Mouse (Mus musculus) hindbrain, embryonic 12.5 days (tissue): ENCODE data around the gene Nlrp9c. TPM values are rescaled to one million over a fixed set of nuclear protein-coding genes. Genes with fewer than 3 reads are reported as not detected.
"Not testable (repeated sequence)": the region's sequence is repeated elsewhere in the genome, so short reads cannot be mapped to it uniquely, and the experiment has no call there.

ENCODE experiments used
- ATAC-seq: fragments of 200-750 bp; cut with Nextera tagmentation; 2 replicates; pipeline ENCODE4 v1.8.0; 2017; ENCODE audit warnings: moderate TSS enrichment; ENCODE audit not compliant: low FRiP score
- H3K27ac ChIP-seq: fragments of 300-500 bp; sonication (generic); 2 replicates; pipeline ENCODE4 v1.5.1; 2016; ENCODE audit warnings: mild to moderate bottlenecking
- H3K27me3 ChIP-seq: fragments of 300-500 bp; sonication (generic); 2 replicates; pipeline ENCODE4 v1.6.1; 2016; ENCODE audit warnings: mild to moderate bottlenecking
- H3K36me3 ChIP-seq: fragments of 300-500 bp; sonication (generic); 2 replicates; pipeline ENCODE4 v1.6.1; 2016; ENCODE audit warnings: mild to moderate bottlenecking
- H3K4me1 ChIP-seq: fragments of 300-500 bp; sonication (generic); 2 replicates; pipeline ENCODE4 v1.6.1; 2016
- H3K4me2 ChIP-seq: fragments of 300-500 bp; sonication (generic); replicated peaks from 2 replicates; pipeline ENCODE4 v1.6.1; 2016; ENCODE audit warnings: mild to moderate bottlenecking
- H3K4me3 ChIP-seq: fragments of 300-500 bp; sonication (generic); 2 replicates; pipeline ENCODE4 v1.5.1; 2016; ENCODE audit warnings: mild to moderate bottlenecking
- H3K9ac ChIP-seq: fragments of 300-500 bp; sonication (generic); 2 replicates; pipeline ENCODE4 v1.6.1; 2016; ENCODE audit warnings: mild to moderate bottlenecking, moderate library complexity
- H3K9me3 ChIP-seq: fragments of 300-500 bp; sonication (generic); replicated peaks from 2 replicates; pipeline ENCODE4 v1.6.1; 2016; ENCODE audit warnings: mild to moderate bottlenecking
- WGBS: fragments of 180-500 bp; shearing (Covaris S2); methylation state at CpG from one replicate; pipeline ENCODE4 v1.1.7; 2016; 5-methylcytosine and 5-hydroxymethylcytosine counted together
- polyA plus RNA-seq: library from polyadenylated mRNA; unstranded; fragments of >200 nt; fragmentation: Nextera tagmentation; extraction: Ambion mirVana; gene quantifications from 2 replicates; pipeline ENCODE4 v1.2.1, GENCODE M21; 2016

Gene Nlrp9c
- polyA plus RNA-seq, 1 experiment from 2014 or later: not detected

GRCm38 (mm10) chr7:26311786-26312185 lies 91.7 kb downstream of the Nlrp9c start:
- H3K4me2 ChIP-seq, H3K4me3 ChIP-seq, H3K9ac ChIP-seq, H3K4me1 ChIP-seq, H3K9me3 ChIP-seq, ATAC-seq, H3K27ac ChIP-seq, H3K36me3 ChIP-seq, H3K27me3 ChIP-seq: not testable (repeated sequence)
- WGBS: 84% methylated on average over 4 of the region's 4 CpGs

GRCm38 (mm10) chr7:26306926-26307325 lies 96.6 kb downstream of the Nlrp9c start, which contains the start of gene Cyp2a4:
Cyp2a4 (plus strand) TSS chr7:26307169.
- H3K27ac ChIP-seq, H3K4me3 ChIP-seq, H3K4me2 ChIP-seq, H3K27me3 ChIP-seq, ATAC-seq, H3K9ac ChIP-seq, H3K4me1 ChIP-seq, H3K36me3 ChIP-seq: not testable (repeated sequence)
- 52% methylated on average over 2 of the region's 2 CpGs for WGBS
- peaks cover 11% of the 10 kb centered on the region; the same call in 1 of the 2 replicates for H3K9me3 ChIP-seq

GRCm38 (mm10) chr7:26303429-26304166 lies 99.9 kb downstream of the Nlrp9c start:
- H3K4me2 ChIP-seq, H3K36me3 ChIP-seq, H3K4me1 ChIP-seq, H3K27me3 ChIP-seq, H3K27ac ChIP-seq, H3K4me3 ChIP-seq, ATAC-seq, H3K9ac ChIP-seq: not testable (repeated sequence)
- 85% methylated on average over 8 of the region's 8 CpGs for WGBS
- H3K9me3 ChIP-seq: peaks cover 11% of the 10 kb centered on the region; the same call in 1 of the 2 replicates

Other genes starting within 250 kb of the Nlrp9c start
- gene Cyp2b9, start 230.3 kb downstream of the Nlrp9c start, polyA plus RNA-seq: not detected in 2 replicates
- gene Vmn1r184, start 143.4 kb downstream of the Nlrp9c start, polyA plus RNA-seq: not detected in 2 replicates
- gene Cyp2a4, start 96.5 kb downstream of the Nlrp9c start, polyA plus RNA-seq: not detected in 2 replicates
- gene Nlrp4a, start 31.4 kb upstream of the Nlrp9c start, polyA plus RNA-seq: not detected in 2 replicates
- gene Nlrp9a, start 131.3 kb upstream of the Nlrp9c start, polyA plus RNA-seq: not detected in 2 replicates
- gene Vmn1r185, start 214.8 kb upstream of the Nlrp9c start, polyA plus RNA-seq: not detected in 2 replicates